ENCODE assay signal across 15 mouse cellular contexts in the genomic region with DNA sequence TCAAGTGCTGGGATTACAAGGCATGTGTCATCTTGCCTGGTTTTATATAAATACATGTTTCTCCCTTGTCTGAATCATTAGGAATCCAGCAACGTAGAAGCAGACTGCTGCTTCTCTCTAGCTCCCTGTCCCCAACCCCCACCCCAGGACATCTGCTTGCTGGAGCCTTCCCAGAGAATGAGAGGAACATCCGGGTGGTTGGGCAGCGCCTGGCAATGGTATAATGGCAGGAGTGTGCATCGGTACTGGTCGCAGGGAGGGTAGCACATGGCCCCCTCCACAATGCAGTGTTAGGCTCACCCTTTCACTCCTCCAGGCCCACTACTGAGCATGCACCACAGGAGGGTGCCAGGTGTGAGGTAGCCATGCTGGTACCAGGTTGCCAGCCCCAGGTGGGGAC.
DNase-seq lines count a peak whose midpoint lies in the region; ATAC-seq lines count a peak whose summit lies in the region.
"Had no signal": no experiment of that assay in that cellular context is flagged by ENCODE, and none has a peak within 500 bp of the region (broad histone marks: within the 10 kb centered on the region; RNA-seq: fewer than 3 reads in every experiment).

No protein-coding gene starts in this region.

- peaks cover 33% of the 10 kb centered on the region for H3K4me1 ChIP-seq in hindbrain, embryonic 15.5 days (replicated peaks)
- peaks cover 37% of the 10 kb centered on the region for H3K4me1 ChIP-seq in hindbrain, embryonic 12.5 days
- peaks cover 9% of the 10 kb centered on the region for H3K4me1 ChIP-seq in forebrain, embryonic 14.5 days (ENCODE audit: control insufficient read depth, insufficient read depth, low read length)

- H3K27me3 ChIP-seq in hindbrain, embryonic 15.5 days, result no peaks in the 10 kb centered on the region
- H3K27me3 ChIP-seq in hindbrain, embryonic 12.5 days, result no peaks in the 10 kb centered on the region
- H3K27me3 ChIP-seq in forebrain, embryonic 14.5 days (replicated peaks; ENCODE audit: control insufficient read depth, insufficient read depth, low read length), result no peaks in the 10 kb centered on the region
- H3K27me3 ChIP-seq: embryonic facial prominence, embryonic 13.5 days had no signal

- no peak overlapping the region for H3K4me2 ChIP-seq in hindbrain, embryonic 15.5 days
- H3K4me2 ChIP-seq in hindbrain, embryonic 12.5 days (replicated peaks), result no peak overlapping the region
- no peak overlapping the region for H3K4me2 ChIP-seq in forebrain, embryonic 14.5 days (ENCODE audit: low read length)
- H3K4me2 ChIP-seq: embryonic facial prominence, embryonic 13.5 days; lung, embryonic 14.5 days had no signal

- H3K36me3 ChIP-seq in hindbrain, embryonic 15.5 days, result no peaks in the 10 kb centered on the region
- no peaks in the 10 kb centered on the region for H3K36me3 ChIP-seq in hindbrain, embryonic 12.5 days
- H3K36me3 ChIP-seq in forebrain, embryonic 14.5 days (ENCODE audit: control insufficient read depth, insufficient read depth, low read length), result no peaks in the 10 kb centered on the region
- H3K36me3 ChIP-seq: embryonic facial prominence, embryonic 13.5 days had no signal

- peaks cover 4% of the 10 kb centered on the region; the same call in 1 of the 2 replicates for H3K9me3 ChIP-seq in hindbrain, embryonic 15.5 days
- H3K9me3 ChIP-seq in hindbrain, embryonic 12.5 days (replicated peaks), result no peaks in the 10 kb centered on the region
- no peaks in the 10 kb centered on the region for H3K9me3 ChIP-seq in forebrain, embryonic 14.5 days (replicated peaks; ENCODE audit: control insufficient read depth, low read length)

- H3K9ac ChIP-seq in hindbrain, embryonic 15.5 days, result no peak overlapping the region
- no peak overlapping the region for H3K9ac ChIP-seq in hindbrain, embryonic 12.5 days
- no peak overlapping the region for H3K9ac ChIP-seq in forebrain, embryonic 14.5 days (ENCODE audit: low read length)
- H3K9ac ChIP-seq: embryonic facial prominence, embryonic 13.5 days; lung, embryonic 14.5 days had no signal

- H3K27ac ChIP-seq in hindbrain, embryonic 15.5 days (replicated peaks), result no peak overlapping the region
- no peak overlapping the region for H3K27ac ChIP-seq in hindbrain, embryonic 12.5 days
- H3K27ac ChIP-seq in forebrain, embryonic 14.5 days (ENCODE audit: low read depth, low read length), result no peak overlapping the region
- H3K27ac ChIP-seq: embryonic facial prominence, embryonic 13.5 days had no signal

- DNase-seq in NIH3T3 (ENCODE audit: low read depth), result peak; percentile 49
- peak; percentile 54 for DNase-seq in forebrain, embryonic 14.5 days (ENCODE audit: low spot score)
- peak; percentile 46 to 62 for DNase-seq in left cerebral cortex, postnatal 25 days (ENCODE audit: low spot score in 2 of 2)
- DNase-seq in spleen, adult 12 weeks (ENCODE audit: low spot score), result no peak
- DNase-seq in thymus, postnatal 14 days, result no peak
- DNase-seq in embryo, embryonic 10.5 days (ENCODE audit: low spot score), result no peak
- DNase-seq: cerebellum, adult 2 months; gastrocnemius, postnatal 14 days; heart, postnatal 10 days; kidney, adult 9 months; lung, embryonic 14.5 days; retina, postnatal 1 day had no signal

- H3K4me3 ChIP-seq in hindbrain, embryonic 15.5 days, result no peak overlapping the region
- no peak overlapping the region for H3K4me3 ChIP-seq in hindbrain, embryonic 12.5 days
- H3K4me3 ChIP-seq in forebrain, embryonic 14.5 days (ENCODE audit: low read depth, low read length), result no peak overlapping the region
- H3K4me3 ChIP-seq: embryonic facial prominence, embryonic 13.5 days had no signal

- 0 out of 2 replicates have a peak, but pooled peaks have one; percentile 24 for ATAC-seq in hindbrain, embryonic 15.5 days (ENCODE audit: low FRiP score, low read depth)
- ATAC-seq in hindbrain, embryonic 12.5 days (ENCODE audit: low FRiP score), result no peak
- peak; percentile 70 for ATAC-seq in forebrain, embryonic 14.5 days

- 52% methylated on average over 5 of the region's 5 CpGs for WGBS in hindbrain, embryonic 15.5 days
- 51% methylated on average over 5 of the region's 5 CpGs for whole genome bisulfite sequencing in hindbrain, embryonic 12.5 days
- 52% methylated on average over 5 of the region's 5 CpGs for WGBS in forebrain, embryonic 14.5 days

- intact Hi-C loops in left cerebral cortex, postnatal 25 days (cut with DNase I), result loop anchor here (10.0 kb wide), 1 partner anchor 555 kb away; no protein-coding TSS in a partner anchor

Comparison
In these comparisons a context has a peak if more than half of its experiments do, and no peak if none do; other contexts are left out.
1. DNase-seq: peak in NIH3T3 (single experiment), forebrain, embryonic 14.5 days (single experiment) and left cerebral cortex, postnatal 25 days (2 of 2); none in spleen, adult 12 weeks (single experiment), thymus, postnatal 14 days (single experiment) and embryo, embryonic 10.5 days (single experiment).